Mouse (Mus musculus): ENCODE results near the gene Sort1. TPM values are rescaled to one million over a fixed set of nuclear protein-coding genes. Genes with fewer than 3 reads are reported as not detected.

The Sort1 gene
- polyA plus RNA-seq, 1 experiment = 16.5 TPM

- 40% methylated on average over 22 of the region's 22 CpGs for WGBS
- DNase-seq = peak; percentile 94
Measured at GRCm38 (mm10) chr3:108401692-108402527, 118.0 kb downstream of the Sort1 start.

GRCm38 (mm10) chr3:108402528-108402920 lies 118.6 kb downstream of the Sort1 start:
- Histone ChIP-seq H3K27me3 (ENCODE audit: control insufficient read depth, insufficient read depth, low read length) (no peaks in the 10 kb centered on the region), H3K4me3 (ENCODE audit: control insufficient read depth, insufficient read depth, low read length) (no peak overlapping the region), H3K27ac (ENCODE audit: control insufficient read depth, insufficient read depth, low read length) (no peak overlapping the region), H3K36me3 (ENCODE audit: control insufficient read depth, insufficient read depth, low read length) (no peaks in the 10 kb centered on the region), H3K4me1 (replicated peaks; ENCODE audit: control insufficient read depth, insufficient read depth, low read length) (no peaks in the 10 kb centered on the region)
- WGBS = 96% methylated on average over 15 of the region's 15 CpGs
- TF ChIP-seq CTCF (IDR thresholded peaks at IDR 0.05; ENCODE audit: borderline replicate concordance, control insufficient read depth, extremely low read depth, insufficient read depth, low read length, poor library complexity) (no peak), POLR2A (IDR thresholded peaks at IDR 0.05; ENCODE audit: control insufficient read depth, extremely low read depth, insufficient read depth, low read length, poor library complexity) (no peak)
- DNase-seq = no peak

More at GRCm38 (mm10) chr3:108401692-108402527, 118.0 kb downstream of the Sort1 start:
- Histone ChIP-seq H3K4me3 (ENCODE audit: control insufficient read depth, insufficient read depth, low read length) (no peak overlapping the region), H3K4me1 (replicated peaks; ENCODE audit: control insufficient read depth, insufficient read depth, low read length) (no peaks in the 10 kb centered on the region), H3K27ac (ENCODE audit: control insufficient read depth, insufficient read depth, low read length) (no peak overlapping the region), H3K36me3 (ENCODE audit: control insufficient read depth, insufficient read depth, low read length) (no peaks in the 10 kb centered on the region), H3K27me3 (ENCODE audit: control insufficient read depth, insufficient read depth, low read length) (no peaks in the 10 kb centered on the region)
- peak; percentile 98 for TF ChIP-seq CTCF (IDR thresholded peaks at IDR 0.05; ENCODE audit: borderline replicate concordance, control insufficient read depth, extremely low read depth, insufficient read depth, low read length, poor library complexity)
- 0 out of 2 replicates have a peak, but pooled peaks have one; percentile 19 for TF ChIP-seq POLR2A (IDR thresholded peaks at IDR 0.05; ENCODE audit: control insufficient read depth, extremely low read depth, insufficient read depth, low read length, poor library complexity)

GRCm38 (mm10) chr3:108405536-108406305 lies 121.8 kb downstream of the Sort1 start:
- Histone ChIP-seq H3K4me1 (replicated peaks; ENCODE audit: control insufficient read depth, insufficient read depth, low read length) (no peaks in the 10 kb centered on the region), H3K4me3 (ENCODE audit: control insufficient read depth, insufficient read depth, low read length) (no peak overlapping the region), H3K27me3 (ENCODE audit: control insufficient read depth, insufficient read depth, low read length) (no peaks in the 10 kb centered on the region), H3K36me3 (ENCODE audit: control insufficient read depth, insufficient read depth, low read length) (no peaks in the 10 kb centered on the region), H3K27ac (ENCODE audit: control insufficient read depth, insufficient read depth, low read length) (no peak overlapping the region)
- no peak for DNase-seq
- TF ChIP-seq POLR2A (IDR thresholded peaks at IDR 0.05; ENCODE audit: control insufficient read depth, extremely low read depth, insufficient read depth, low read length, poor library complexity) = no peak
- no peak for TF ChIP-seq CTCF (IDR thresholded peaks at IDR 0.05; ENCODE audit: borderline replicate concordance, control insufficient read depth, extremely low read depth, insufficient read depth, low read length, poor library complexity)
- 81% methylated on average over 14 of the region's 14 CpGs for WGBS

- Histone ChIP-seq H3K4me1 (replicated peaks; ENCODE audit: control insufficient read depth, insufficient read depth, low read length) (no peaks in the 10 kb centered on the region), H3K27me3 (ENCODE audit: control insufficient read depth, insufficient read depth, low read length) (no peaks in the 10 kb centered on the region), H3K27ac (ENCODE audit: control insufficient read depth, insufficient read depth, low read length) (no peak overlapping the region), H3K4me3 (ENCODE audit: control insufficient read depth, insufficient read depth, low read length) (no peak overlapping the region), H3K36me3 (ENCODE audit: control insufficient read depth, insufficient read depth, low read length) (no peaks in the 10 kb centered on the region)
- 95% methylated on average over 24 of the region's 24 CpGs for WGBS
- TF ChIP-seq POLR2A (IDR thresholded peaks at IDR 0.05; ENCODE audit: control insufficient read depth, extremely low read depth, insufficient read depth, low read length, poor library complexity) = no peak
- no peak for TF ChIP-seq CTCF (IDR thresholded peaks at IDR 0.05; ENCODE audit: borderline replicate concordance, control insufficient read depth, extremely low read depth, insufficient read depth, low read length, poor library complexity)
- no peak for DNase-seq
Measured at GRCm38 (mm10) chr3:108406306-108406885, 122.5 kb downstream of the Sort1 start.

- DNase-seq = no peak
- no peaks in the 10 kb centered on the region for H3K36me3 ChIP-seq (ENCODE audit: control insufficient read depth, insufficient read depth, low read length)
- H3K4me3 ChIP-seq (ENCODE audit: control insufficient read depth, insufficient read depth, low read length) = no peak overlapping the region
- WGBS = 96% methylated on average over 8 of the region's 8 CpGs
- no peak overlapping the region for H3K27ac ChIP-seq (ENCODE audit: control insufficient read depth, insufficient read depth, low read length)
- H3K4me1 ChIP-seq (replicated peaks; ENCODE audit: control insufficient read depth, insufficient read depth, low read length) = no peaks in the 10 kb centered on the region
- H3K27me3 ChIP-seq (ENCODE audit: control insufficient read depth, insufficient read depth, low read length) = no peaks in the 10 kb centered on the region
- TF ChIP-seq POLR2A (IDR thresholded peaks at IDR 0.05; ENCODE audit: control insufficient read depth, extremely low read depth, insufficient read depth, low read length, poor library complexity) (no peak), CTCF (IDR thresholded peaks at IDR 0.05; ENCODE audit: borderline replicate concordance, control insufficient read depth, extremely low read depth, insufficient read depth, low read length, poor library complexity) (no peak)
Measured at GRCm38 (mm10) chr3:108408517-108409008, 124.7 kb downstream of the Sort1 start.

Data from thymus, adult 2 months (tissue).